Mouse (Mus musculus) neural tube, embryonic 11.5 days (tissue): ENCODE measurements around the gene Rsad1. TPM values are rescaled to one million over a fixed set of nuclear protein-coding genes. Genes with fewer than 3 reads are reported as not detected.
A peak's percentile ranks its signal among the peaks of the same experiment; 100 is the strongest.

Experiments used
- ATAC-seq: fragments of 200-750 bp; cut with Nextera tagmentation; 2 replicates; pipeline ENCODE4 v1.8.0; 2017; ENCODE audit warnings: moderate number of reproducible peaks, mild to moderate bottlenecking, moderate TSS enrichment, moderate library complexity; ENCODE audit not compliant: insufficient read depth, low FRiP score, low TSS enrichment
- DNase-seq: peaks from one replicate; pipeline ENCODE4 v3.0.0-alpha.2; 2015; ENCODE audit warnings: low spot score
- H3K27ac ChIP-seq: fragments of 300-500 bp; sonication (generic); 2 replicates; pipeline ENCODE4 v1.5.1; 2014; ENCODE audit warnings: low read depth, mild to moderate bottlenecking, low read length
- H3K27me3 ChIP-seq: fragments of 300-500 bp; sonication (generic); 2 replicates; pipeline ENCODE4 v1.6.1; 2014; ENCODE audit warnings: mild to moderate bottlenecking, low read length, mixed read lengths; ENCODE audit not compliant: control insufficient read depth, insufficient read depth
- H3K36me3 ChIP-seq: fragments of 300-500 bp; sonication (generic); 2 replicates; pipeline ENCODE4 v1.6.1; 2014; ENCODE audit warnings: mild to moderate bottlenecking, low read length, moderate library complexity, mixed read lengths; ENCODE audit not compliant: control insufficient read depth, insufficient read depth
- H3K4me1 ChIP-seq: fragments of 300-500 bp; sonication (generic); 2 replicates; pipeline ENCODE4 v1.6.1; 2014; ENCODE audit warnings: low read length, mixed read lengths; ENCODE audit not compliant: control insufficient read depth, insufficient read depth
- H3K4me2 ChIP-seq: fragments of 300-500 bp; sonication (generic); 2 replicates; pipeline ENCODE4 v1.6.1; 2014; ENCODE audit warnings: low read depth, mild to moderate bottlenecking, moderate library complexity
- H3K4me3 ChIP-seq: fragments of 300-500 bp; sonication (generic); 2 replicates; pipeline ENCODE4 v1.5.1; 2014; ENCODE audit warnings: low read depth, low read length
- H3K9ac ChIP-seq: fragments of 300-500 bp; sonication (generic); 2 replicates; pipeline ENCODE4 v1.6.1; 2014; ENCODE audit warnings: mild to moderate bottlenecking, low read length
- H3K9me3 ChIP-seq: fragments of 300-500 bp; sonication (generic); 2 replicates; pipeline ENCODE4 v1.6.1; 2016; ENCODE audit warnings: low read length; ENCODE audit not compliant: control insufficient read depth
- WGBS: fragments of 180-500 bp; shearing (Covaris S2); extraction: QIAGEN DNeasy Blood & Tissue Kit; methylation state at CpG from one replicate; pipeline ENCODE4 v1.1.7; 2014; 5-methylcytosine and 5-hydroxymethylcytosine counted together
- polyA plus RNA-seq: library from polyadenylated mRNA; unstranded; fragments of >200 nt; fragmentation: Nextera tagmentation; extraction: Ambion mirVana; gene quantifications from 2 replicates; pipeline ENCODE4 v1.2.1, GENCODE M21; 2014

The Rsad1 gene
- polyA plus RNA-seq, 1 experiment from 2014 or later: 2.8 TPM

- H3K27me3 ChIP-seq: peaks cover 18% of the 10 kb centered on the region
Observed at GRCm38 (mm10) chr11:94491035-94491748, 57.9 kb downstream of the Rsad1 start.

More at GRCm38 (mm10) chr11:94491035-94491748, 57.9 kb downstream of the Rsad1 start:
- Histone ChIP-seq H3K36me3 (no peaks in the 10 kb centered on the region), H3K27ac (no peak overlapping the region), H3K4me2 (peak overlapping the region; percentile 77), H3K4me3 (peak overlapping the region; percentile 43), H3K9ac (peak overlapping the region; percentile 70), H3K4me1 (peaks cover 2% of the 10 kb centered on the region; the same call in 1 of the 2 replicates), H3K9me3 (no peaks in the 10 kb centered on the region)
- 5% methylated on average over 55 of the region's 55 CpGs for WGBS
- ATAC-seq (peak; percentile 58; the same call in 1 of the 2 replicates), DNase-seq (peak; percentile 76)

Other genes starting within 250 kb of the Rsad1 start
- 114 and 116 TPM in 2 replicates for gene Luc7l3, start 227.3 kb downstream of the Rsad1 start, polyA plus RNA-seq
- gene Ankrd40, start 221.3 kb downstream of the Rsad1 start, polyA plus RNA-seq: 22.9 and 23.4 TPM in 2 replicates
- 0.60 and 1.2 TPM in 2 replicates for gene Abcc3, start 156.3 kb downstream of the Rsad1 start, polyA plus RNA-seq
- gene Cacna1g, start 75.1 kb downstream of the Rsad1 start, polyA plus RNA-seq: 9.0 and 10.0 TPM in 2 replicates
- gene Spata20, start 63.1 kb downstream of the Rsad1 start, polyA plus RNA-seq: 0.23 TPM in 1 of 2 replicates, not detected in the other
- gene Epn3, start 49.3 kb downstream of the Rsad1 start, polyA plus RNA-seq: 0.68 and 0.72 TPM in 2 replicates
- gene Mycbpap, start 27.5 kb downstream of the Rsad1 start, polyA plus RNA-seq: 1.4 and 3.2 TPM in 2 replicates
- 0.42 and 0.53 TPM in 2 replicates for gene Chad, start 15.8 kb upstream of the Rsad1 start, polyA plus RNA-seq
- gene Acsf2, start 52.6 kb upstream of the Rsad1 start, polyA plus RNA-seq: 6.3 and 6.5 TPM in 2 replicates
- 207 and 220 TPM in 2 replicates for gene Lrrc59, start 80.5 kb upstream of the Rsad1 start, polyA plus RNA-seq
- gene Mrpl27, start 104.5 kb upstream of the Rsad1 start, polyA plus RNA-seq: 118 and 122 TPM in 2 replicates
- gene Eme1, start 104.7 kb upstream of the Rsad1 start, polyA plus RNA-seq: 39.2 and 39.8 TPM in 2 replicates
- 14.2 and 17.0 TPM in 2 replicates for gene Xylt2, start 128.3 kb upstream of the Rsad1 start, polyA plus RNA-seq
- not detected in 2 replicates for gene Gm11541, start 155.2 kb upstream of the Rsad1 start, polyA plus RNA-seq
- not detected in 2 replicates for gene Cdc34b, start 192.5 kb upstream of the Rsad1 start, polyA plus RNA-seq
- not detected in 2 replicates for gene Tmem92, start 233.4 kb upstream of the Rsad1 start, polyA plus RNA-seq